Mouse (Mus musculus) activated CD4-positive, CD25-positive, alpha-beta regulatory T cell, adult 4 months (primary cell): ENCODE data around the gene Gabarap. TPM values are rescaled to one million over a fixed set of nuclear protein-coding genes. Genes with fewer than 3 reads are reported as not detected.
"Not testable (repeated sequence)": the region's sequence is repeated elsewhere in the genome, so short reads cannot be mapped to it uniquely, and the experiment has no call there.

Source experiments
- ATAC-seq: one replicate; pipeline ENCODE4 v1.8.0; 2017
- polyA plus RNA-seq, 2 experiments: library from polyadenylated mRNA; unstranded; fragments of 100-300 nt; shearing (Covaris generic); gene quantifications; one replicate each; pipeline ENCODE4 v1.2.1; 2017

Gabarap gene
- polyA plus RNA-seq, result 100 to 1,000 TPM; 343 to 373 TPM

- peak; percentile 53 for ATAC-seq
Observed at GRCm38 (mm10) chr11:69990850-69991691, at the start of gene Gabarap. Gene Gabarap (plus strand): TSS chr11:69991143.

DNA sequence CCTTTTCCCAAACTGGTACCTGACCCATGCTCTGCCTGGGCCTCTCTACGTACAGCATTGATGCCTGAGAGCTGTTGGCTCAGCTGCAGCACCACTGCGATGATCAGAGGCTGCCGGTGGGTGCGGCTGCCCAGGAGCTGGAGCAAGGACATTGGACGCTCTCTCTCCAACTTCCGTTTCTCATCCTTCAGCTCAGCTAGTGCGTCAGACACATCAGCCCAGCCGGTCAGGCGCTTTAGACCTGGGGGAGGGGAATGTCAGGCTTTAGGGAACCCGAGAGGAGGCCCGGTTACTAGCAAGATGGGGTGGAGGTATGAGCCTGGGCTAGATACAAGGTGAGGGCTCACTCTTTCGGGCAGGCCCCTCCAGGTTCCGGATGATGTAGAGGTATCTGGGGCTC is 45.7 kb upstream of the Gabarap start:
- ATAC-seq, result no peak

DNA sequence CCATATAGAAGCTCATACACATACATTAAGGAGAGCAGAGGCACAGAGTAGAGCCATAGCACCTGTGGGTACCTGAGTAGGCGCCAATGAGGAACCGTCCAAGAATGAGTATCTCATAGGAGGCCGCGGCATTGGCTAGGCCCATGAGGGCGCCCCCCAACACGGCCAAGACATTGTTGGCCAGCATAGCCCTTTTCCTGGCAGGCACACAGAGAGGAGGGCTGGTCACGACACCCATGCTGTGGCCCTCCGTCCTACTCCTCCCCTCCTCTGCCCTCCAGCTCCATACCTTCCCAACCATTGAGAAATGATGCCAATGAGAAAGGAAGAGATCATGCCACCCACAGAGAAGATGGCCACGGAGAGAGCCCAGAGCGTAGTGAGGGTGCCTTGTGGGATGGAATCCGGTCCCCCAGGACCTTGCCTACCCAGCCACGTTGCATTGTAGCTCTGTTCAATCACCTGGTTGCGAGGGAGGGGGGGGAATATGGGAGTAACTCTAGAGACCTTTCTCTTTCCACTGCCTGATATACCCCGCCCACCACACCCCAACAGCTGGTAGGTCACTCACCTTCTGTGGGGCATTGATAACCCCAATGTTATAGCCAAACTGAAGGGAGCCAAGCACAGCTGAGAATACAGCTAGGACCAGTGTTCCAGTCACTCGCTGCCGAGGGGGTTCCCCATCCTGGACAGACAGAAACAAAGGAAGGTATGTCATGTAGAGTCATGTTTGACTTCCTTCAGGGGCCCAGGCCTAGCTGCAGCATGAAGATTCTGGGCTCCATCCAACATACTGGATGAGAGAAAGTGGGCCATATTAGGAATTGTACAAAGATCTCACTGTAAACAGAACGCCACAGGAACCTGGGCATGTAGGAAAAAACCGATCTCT is 44.7 kb upstream of the Gabarap start:
- no peak for ATAC-seq

DNA sequence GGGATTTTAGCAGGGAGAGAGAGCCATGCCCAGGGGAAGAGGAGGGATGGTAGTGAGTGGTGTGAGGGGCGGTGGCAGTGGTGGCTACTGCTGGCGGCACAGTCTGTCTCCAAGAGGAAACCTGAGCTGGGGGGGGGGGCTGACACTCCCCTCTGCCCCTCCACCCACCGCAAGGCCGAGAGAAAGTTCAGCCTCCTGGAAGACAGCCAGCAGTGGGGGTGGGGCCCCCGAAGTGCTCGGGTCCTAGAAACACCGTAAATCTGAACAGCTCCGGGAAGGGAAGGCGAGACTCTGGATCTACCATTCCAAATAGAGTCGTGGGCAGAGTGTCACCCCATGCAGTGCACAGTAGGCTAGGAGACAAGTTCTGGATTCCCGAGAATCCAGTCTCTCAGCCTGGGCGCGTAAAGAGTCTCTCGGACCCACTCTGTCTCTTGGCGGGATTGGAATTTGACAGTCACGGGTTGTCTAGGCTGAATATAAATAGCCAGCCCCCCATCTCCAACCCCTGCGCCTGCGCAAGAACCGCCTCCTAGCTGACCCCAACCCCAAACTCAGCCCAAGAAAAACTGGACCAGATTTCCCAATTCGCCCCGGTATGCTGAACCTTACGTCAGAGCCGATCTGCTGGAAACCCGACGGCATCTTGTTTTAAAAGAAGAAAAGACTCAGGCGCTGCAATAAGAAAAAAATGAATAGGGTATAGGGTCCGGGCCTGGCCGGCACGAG is 43.4 kb upstream of the Gabarap start:
- ATAC-seq, result no peak

- ATAC-seq, result peak; percentile 82
Observed at GRCm38 (mm10) chr11:69948066-69948762, 42.7 kb upstream of the Gabarap start, which contains the start of gene Slc2a4. Gene Slc2a4 (minus strand): TSS chr11:69948188.

GRCm38 (mm10) chr11:69948763-69949150 is 42.2 kb upstream of the Gabarap start:
- ATAC-seq, result peak; percentile 65

DNA sequence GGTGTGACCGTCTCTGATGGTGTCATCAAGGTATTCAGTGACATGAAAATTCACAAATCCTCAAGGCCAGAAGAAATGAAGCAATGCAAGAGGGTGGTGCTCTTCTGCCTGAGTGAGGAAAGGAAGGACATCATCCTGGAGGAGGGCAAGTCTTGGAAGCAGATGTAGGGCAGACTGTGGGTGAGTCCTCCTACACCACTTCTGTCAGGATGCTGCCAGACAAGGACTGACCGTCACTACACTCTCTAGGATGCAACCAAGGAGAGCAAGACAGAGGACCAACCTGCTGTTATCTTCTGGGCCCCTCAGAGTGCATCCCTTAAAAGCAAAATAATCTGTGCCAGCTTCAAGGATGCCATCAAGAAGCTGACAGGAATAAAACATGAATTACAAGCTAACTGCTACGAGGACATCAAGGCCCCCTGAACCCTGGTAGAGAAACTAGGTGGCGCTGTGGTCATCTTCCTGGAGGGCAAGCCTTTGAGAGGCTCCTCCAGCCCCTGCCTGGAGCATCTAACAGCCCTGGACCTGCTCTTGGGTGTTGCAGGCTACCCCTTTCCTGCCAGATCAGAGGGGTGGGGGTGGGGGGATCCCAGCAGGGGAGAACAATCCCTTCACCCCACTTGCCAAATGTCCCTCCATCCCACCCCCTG is 40.0 kb upstream of the Gabarap start:
- no peak for ATAC-seq

- no peak for ATAC-seq
Observed at GRCm38 (mm10) chr11:69952274-69952673, 38.7 kb upstream of the Gabarap start.

DNA sequence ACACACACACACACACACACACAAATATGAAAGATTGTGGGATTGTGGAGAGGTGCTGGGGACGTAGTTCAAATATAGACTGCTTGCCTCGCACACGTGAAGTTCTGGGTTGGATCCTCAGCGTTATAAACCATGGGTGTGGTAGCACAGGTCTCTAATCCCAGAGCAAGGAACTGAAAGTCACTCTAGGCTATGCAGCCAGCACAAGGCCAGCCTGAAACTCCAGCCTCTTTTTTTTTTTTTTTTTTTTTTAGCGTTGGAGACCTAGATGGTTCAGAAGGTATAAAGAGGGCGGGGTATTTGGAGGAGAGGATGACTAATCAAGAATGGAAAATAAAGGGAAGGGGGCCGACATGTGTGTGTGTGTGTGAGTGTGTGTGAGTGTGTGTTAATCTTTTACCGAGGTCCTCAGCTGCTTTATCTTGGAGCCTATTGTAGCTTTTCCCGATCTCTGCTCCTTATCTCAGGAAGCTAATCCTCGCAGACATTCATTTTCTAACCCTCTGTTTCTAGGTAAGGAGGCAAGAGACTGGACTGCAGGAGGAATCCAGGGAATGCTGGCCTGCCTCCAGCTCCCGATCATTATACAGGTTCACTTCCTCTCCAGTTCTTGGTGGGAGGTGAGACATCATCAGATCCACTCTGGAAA is 37.6 kb upstream of the Gabarap start:
- no peak for ATAC-seq

DNA sequence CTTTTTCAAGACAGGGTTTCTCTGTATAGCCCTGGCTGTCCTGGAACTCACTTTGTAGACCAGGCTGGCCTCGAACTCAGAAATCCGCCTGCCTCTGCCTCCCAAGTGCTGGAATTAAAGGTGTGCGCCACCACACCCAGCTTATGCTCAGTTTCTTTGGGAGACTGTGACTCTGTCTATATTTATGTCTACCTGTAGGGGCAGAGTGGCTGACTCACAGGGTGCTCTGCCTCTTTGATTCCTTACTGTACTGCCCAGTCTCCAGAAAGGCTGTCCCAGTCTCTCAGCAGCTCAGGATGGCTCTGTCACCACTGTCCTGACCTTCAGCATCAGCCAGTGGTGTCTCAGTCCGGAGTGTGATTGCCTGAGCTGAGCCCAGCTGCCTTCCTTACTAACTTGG is 35.3 kb upstream of the Gabarap start:
- ATAC-seq, result not testable (repeated sequence)

- no peak for ATAC-seq
Observed at GRCm38 (mm10) chr11:69956218-69956617, 34.7 kb upstream of the Gabarap start.

DNA sequence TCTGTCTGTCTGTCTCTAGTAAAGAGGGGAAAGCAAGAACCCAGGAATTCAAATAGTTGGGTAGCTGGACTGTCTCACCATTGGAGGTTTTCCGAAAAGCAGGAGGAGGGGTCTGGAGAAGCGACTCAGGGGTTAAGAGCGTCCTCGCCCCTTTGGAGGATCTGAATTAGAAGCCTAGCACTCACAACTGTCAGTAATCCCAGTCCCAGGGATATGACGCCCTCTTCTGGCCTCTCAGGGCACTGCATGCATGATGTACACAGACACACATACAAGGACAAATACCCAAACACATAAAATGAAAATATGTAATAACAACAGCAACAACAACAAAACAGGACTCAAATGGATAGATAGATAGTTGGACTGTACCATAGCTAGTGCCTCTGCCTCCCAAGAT is 30.3 kb upstream of the Gabarap start:
- ATAC-seq, result no peak

- ATAC-seq, result no peak
Observed at GRCm38 (mm10) chr11:69961841-69962240, 29.1 kb upstream of the Gabarap start.

DNA sequence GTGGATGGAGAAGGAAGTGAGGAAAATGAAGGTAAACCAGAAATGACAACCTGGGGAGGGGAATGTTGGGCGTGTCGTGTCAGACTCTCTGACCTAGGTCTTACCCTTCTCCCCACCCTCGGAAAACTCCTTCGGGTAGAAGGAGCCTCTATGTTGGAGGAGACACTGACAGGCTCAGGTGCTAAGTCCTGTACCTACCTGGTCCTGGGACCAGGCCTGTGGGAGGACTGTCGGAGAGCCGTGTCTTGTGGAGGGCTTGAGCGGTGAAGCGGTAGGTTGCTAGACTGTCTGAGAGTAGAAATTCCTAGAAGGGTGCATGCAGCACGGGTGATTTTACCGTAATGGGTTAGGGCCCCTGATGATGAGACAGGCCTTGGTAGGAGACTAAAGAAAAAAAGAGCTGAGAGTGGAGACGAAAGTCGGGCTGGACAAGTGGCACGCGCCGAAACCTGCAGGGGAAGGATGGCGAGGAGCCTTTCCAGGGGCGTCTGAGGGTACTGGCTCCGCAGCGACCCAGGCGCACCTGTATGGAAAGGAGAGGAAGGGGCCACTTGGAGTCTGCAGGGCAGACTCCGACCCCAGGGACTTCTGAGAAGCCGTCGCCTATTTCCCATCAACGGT is 26.2 kb upstream of the Gabarap start, which contains the start of gene Cldn7:
Cldn7 (plus strand) TSS at position 130 of the 621 bp plus-strand sequence.
- no peak for ATAC-seq

GRCm38 (mm10) chr11:69965271-69966005 is 25.5 kb upstream of the Gabarap start:
- ATAC-seq, result no peak

- no peak for ATAC-seq
Observed at GRCm38 (mm10) chr11:69966006-69966859, 24.7 kb upstream of the Gabarap start.

DNA sequence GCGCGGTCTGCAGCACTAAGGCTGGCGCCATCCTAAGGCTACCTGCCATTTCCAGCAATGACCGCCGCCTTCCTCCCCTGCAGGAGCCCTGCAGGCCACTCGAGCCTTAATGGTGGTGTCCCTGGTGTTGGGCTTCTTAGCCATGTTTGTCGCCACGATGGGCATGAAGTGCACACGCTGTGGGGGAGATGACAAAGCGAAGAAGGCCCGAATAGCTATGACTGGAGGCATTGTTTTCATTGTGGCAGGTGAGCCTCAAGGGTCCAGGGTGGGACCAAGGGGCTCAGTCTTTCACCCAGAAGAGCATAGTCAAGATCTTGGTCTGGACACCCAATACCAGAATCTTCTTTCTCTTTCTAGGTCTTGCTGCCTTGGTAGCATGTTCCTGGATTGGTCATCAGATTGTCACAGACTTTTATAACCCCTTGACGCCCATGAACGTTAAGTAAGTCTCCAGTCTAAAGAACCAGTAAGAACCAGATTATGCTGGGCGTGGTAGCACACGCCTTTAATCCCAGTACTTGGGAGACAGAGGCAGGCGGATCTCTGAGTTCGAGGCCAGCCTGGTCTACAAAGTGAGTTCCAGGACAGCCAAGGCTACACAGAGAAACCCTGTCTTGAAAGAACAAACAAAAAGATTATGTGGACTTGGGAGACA is 24.0 kb upstream of the Gabarap start:
- ATAC-seq, result no peak

DNA sequence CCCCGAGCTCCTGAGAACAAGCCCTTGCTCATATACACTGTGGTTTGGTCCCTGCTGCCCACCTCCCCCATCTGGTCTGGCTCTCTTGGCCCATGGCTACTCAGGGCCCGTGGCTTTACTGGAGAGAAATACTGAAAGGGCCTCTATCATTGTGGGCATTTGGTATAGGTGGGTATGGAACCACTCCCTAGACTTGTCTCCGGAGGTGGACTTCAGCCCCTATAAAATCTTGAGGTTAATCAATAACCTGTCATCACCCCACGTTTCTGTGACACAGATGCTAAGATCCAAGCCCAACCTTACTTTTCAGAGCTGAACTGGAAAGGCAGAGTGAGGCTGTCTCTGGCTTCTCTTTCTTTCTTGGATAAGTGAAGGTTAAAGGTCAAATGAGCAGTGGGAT is 22.1 kb upstream of the Gabarap start:
- ATAC-seq, result no peak
